Mouse (Mus musculus): ENCODE measurements around the gene Odr4.

- TF ChIP-seq GATA1 (IDR thresholded peaks at IDR 0.05; ENCODE audit: borderline replicate concordance, low read length), result no peak
- TF ChIP-seq FLI1 (IDR thresholded peaks at IDR 0.05; ENCODE audit: low read length), result no peak
Observed at GRCm38 (mm10) chr1:150319205-150319604, 73.7 kb downstream of the Odr4 start, which contains the start of gene Pdc.

Measured in megakaryocyte, embryonic 14.5 days (primary cell).